Mouse (Mus musculus) cerebellum, postnatal 4 days (tissue): ENCODE data around the gene Zfp654.
A peak's percentile ranks its signal among the peaks of the same experiment; 100 is the strongest.

Experiments
- DNase-seq, 2 experiments: peaks; one replicate each; pipeline ENCODE4 v3.0.0; 2022; ENCODE audit warnings: low spot score in 2 of 2, mixed read lengths in 1 of 2

Zfp654 gene

GRCm38 (mm10) chr16:64852891-64853290 lies 1.4 kb upstream of the Zfp654 start:
- no peak for DNase-seq

- DNase-seq = peak in 1 of 2 experiments; percentile 21
These were observed 1.0 kb upstream of the Zfp654 start for GRCm38 (mm10) chr16:64852441-64852871.

GRCm38 (mm10) chr16:64851085-64851562 lies 328 bp downstream of the Zfp654 start:
- DNase-seq = peak in 1 of 2 experiments; percentile 25

- peak in 1 of 2 experiments; percentile 39 for DNase-seq
These were observed 966 bp downstream of the Zfp654 start for GRCm38 (mm10) chr16:64850287-64851084.

GRCm38 (mm10) chr16:64845947-64846346 lies 5.5 kb downstream of the Zfp654 start:
- DNase-seq = no peak

- no peak for DNase-seq
These were observed 9.1 kb downstream of the Zfp654 start for GRCm38 (mm10) chr16:64842374-64842729.

GRCm38 (mm10) chr16:64841481-64842373 lies 9.7 kb downstream of the Zfp654 start:
- no peak for DNase-seq

GRCm38 (mm10) chr16:64836709-64837108 lies 14.7 kb downstream of the Zfp654 start:
- no peak for DNase-seq

- DNase-seq = no peak
These were observed 15.4 kb downstream of the Zfp654 start for GRCm38 (mm10) chr16:64835996-64836545.

- no peak for DNase-seq
These were observed 21.2 kb downstream of the Zfp654 start for GRCm38 (mm10) chr16:64830291-64830690.

GRCm38 (mm10) chr16:64824474-64824873 lies 27.0 kb downstream of the Zfp654 start:
- DNase-seq = no peak

GRCm38 (mm10) chr16:64823890-64824289 lies 27.6 kb downstream of the Zfp654 start:
- no peak for DNase-seq

GRCm38 (mm10) chr16:64817094-64817765 lies 34.2 kb downstream of the Zfp654 start:
- no peak for DNase-seq

- no peak for DNase-seq
These were observed 48.4 kb downstream of the Zfp654 start for GRCm38 (mm10) chr16:64803041-64803440.

- no peak for DNase-seq
These were observed 49.8 kb downstream of the Zfp654 start for GRCm38 (mm10) chr16:64801638-64802037.

- DNase-seq = no peak
These were observed 51.1 kb downstream of the Zfp654 start for GRCm38 (mm10) chr16:64800393-64800792.

GRCm38 (mm10) chr16:64794802-64795201 lies 56.6 kb downstream of the Zfp654 start:
- DNase-seq = no peak

GRCm38 (mm10) chr16:64789706-64790105 lies 61.7 kb downstream of the Zfp654 start:
- DNase-seq = no peak

GRCm38 (mm10) chr16:64775516-64775915 lies 75.9 kb downstream of the Zfp654 start:
- no peak for DNase-seq

GRCm38 (mm10) chr16:64771431-64771818 lies 80.0 kb downstream of the Zfp654 start:
- DNase-seq = no peak
